26 mouse cellular contexts compared by ENCODE assay signal in genomic region chr9:43019656-43020055, GRCm38 (mm10).
A peak's percentile ranks its signal among the peaks of the same experiment; 100 is the strongest.
DNase-seq lines count a peak whose midpoint lies in the region; ATAC-seq lines count a peak whose summit lies in the region.
"Had no signal": no experiment of that assay in that cellular context is flagged by ENCODE, and none has a peak within 500 bp of the region (broad histone marks: within the 10 kb centered on the region; RNA-seq: fewer than 3 reads in every experiment).

No protein-coding gene starts in this region.

- no peaks in the 10 kb centered on the region for H3K9me3 ChIP-seq in kidney, embryonic 16.5 days (ENCODE audit: low read length)
- H3K9me3 ChIP-seq: embryonic facial prominence, embryonic 13.5 days; embryonic facial prominence, embryonic 15.5 days; forebrain, embryonic 10.5 days; forebrain, embryonic 12.5 days had no signal

- H3K27me3 ChIP-seq in kidney, embryonic 16.5 days (ENCODE audit: insufficient read depth, low read length): no peaks in the 10 kb centered on the region
- H3K27me3 ChIP-seq: CH12.LX; embryonic facial prominence, embryonic 13.5 days; embryonic facial prominence, embryonic 15.5 days; forebrain, embryonic 12.5 days; Patski had no signal

- H3K4me1 ChIP-seq in kidney, embryonic 16.5 days (ENCODE audit: insufficient read depth, low read length): no peaks in the 10 kb centered on the region
- H3K4me1 ChIP-seq: embryonic facial prominence, embryonic 13.5 days; embryonic facial prominence, embryonic 15.5 days; forebrain, embryonic 10.5 days; forebrain, embryonic 12.5 days had no signal

- intact Hi-C loops in heart, postnatal 25 days (cut with DNase I): no loop called here

- H3K27ac ChIP-seq in kidney, embryonic 16.5 days (ENCODE audit: low read length): no peak overlapping the region
- H3K27ac ChIP-seq: embryonic facial prominence, embryonic 13.5 days; embryonic facial prominence, embryonic 15.5 days; forebrain, embryonic 10.5 days; forebrain, embryonic 12.5 days had no signal

- no peak overlapping the region for H3K9ac ChIP-seq in kidney, embryonic 16.5 days (replicated peaks; ENCODE audit: low read length)
- H3K9ac ChIP-seq: embryonic facial prominence, embryonic 13.5 days; embryonic facial prominence, embryonic 15.5 days; forebrain, embryonic 12.5 days had no signal

- peak; percentile 59 for DNase-seq in heart, adult 11 months
- no peak for DNase-seq in heart, postnatal 25 days (ENCODE audit: low spot score)
- DNase-seq in R1 (ENCODE audit: low read depth, low spot score): peak; percentile 77
- DNase-seq in cerebellum, adult 9-11 months: no peak
- DNase-seq: adrenal gland, adult 8-10 months; adrenal gland, postnatal 14 days; adrenal gland, postnatal 36 days; B cell, adult 2 months; cerebellum, adult 11-12 months; cerebellum, adult 2 months; cerebellum, adult 9-10 months; cerebellum, postnatal 14 days; cerebellum, postnatal 36 days; embryo, embryonic 11 days had no signal

- H3K4me2 ChIP-seq in kidney, embryonic 16.5 days (replicated peaks; ENCODE audit: low read depth, low read length): no peak overlapping the region
- H3K4me2 ChIP-seq: embryonic facial prominence, embryonic 13.5 days; embryonic facial prominence, embryonic 15.5 days; forebrain, embryonic 12.5 days had no signal

- H3K36me3 ChIP-seq in kidney, embryonic 16.5 days (ENCODE audit: insufficient read depth, low read length): peaks cover 31% of the 10 kb centered on the region

- no peak overlapping the region for H3K4me3 ChIP-seq in kidney, embryonic 16.5 days (ENCODE audit: low read length)
- H3K4me3 ChIP-seq: embryonic facial prominence, embryonic 13.5 days; embryonic facial prominence, embryonic 15.5 days; erythroblast, embryonic 14.5 days; forebrain, embryonic 10.5 days; forebrain, embryonic 12.5 days had no signal

- WGBS in kidney, embryonic 16.5 days: 93% methylated on average over 9 of the region's 9 CpGs

- ATAC-seq in kidney, embryonic 16.5 days (ENCODE audit: low FRiP score, low TSS enrichment): no peak
- ATAC-seq: activated CD4-positive, CD25-positive, alpha-beta regulatory T cell, adult 4 months; CD4-positive, CD25-positive, alpha-beta regulatory T cell, adult 4 months; forebrain, embryonic 14.5 days; forebrain, embryonic 16.5 days; Patski had no signal

Comparison
In these comparisons a context has a peak if more than half of its experiments do, and no peak if none do; other contexts are left out.
1. DNase-seq: peak in heart, adult 11 months (single experiment) and R1 (single experiment); none in heart, postnatal 25 days (single experiment) and cerebellum, adult 9-11 months (single experiment).